16 mouse cellular contexts compared by ENCODE assay signal in the genomic region with DNA sequence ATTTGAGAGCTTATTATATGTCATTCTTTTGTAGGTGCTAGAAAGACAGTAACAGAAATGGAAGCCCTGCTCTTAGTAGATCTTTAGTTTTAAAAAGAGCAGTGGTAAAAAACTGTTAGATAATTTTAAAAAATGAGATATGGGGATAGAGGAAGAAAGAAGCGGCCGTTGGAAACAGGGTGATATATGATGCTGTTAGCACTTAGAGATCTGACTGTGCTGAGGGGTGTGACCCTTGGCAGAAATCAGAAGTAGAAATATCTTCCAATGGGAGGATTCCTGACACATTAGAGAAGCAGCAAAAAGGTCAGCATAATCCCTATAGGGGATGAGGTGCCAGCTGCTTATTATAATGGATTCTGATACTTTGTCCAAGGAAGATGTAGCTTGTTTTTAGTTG.
"Had no signal": no experiment of that assay in that cellular context is flagged by ENCODE, and none has a peak within 500 bp of the region (broad histone marks: within the 10 kb centered on the region; RNA-seq: fewer than 3 reads in every experiment).

No protein-coding gene starts in this region.

- H3K4me3 ChIP-seq: neural tube, embryonic 13.5 days; neural tube, embryonic 15.5 days; stomach, embryonic 15.5 days had no signal

- H3K36me3 ChIP-seq: neural tube, embryonic 13.5 days; neural tube, embryonic 15.5 days; stomach, embryonic 15.5 days had no signal

- H3K9me3 ChIP-seq: neural tube, embryonic 13.5 days; neural tube, embryonic 15.5 days; stomach, embryonic 15.5 days had no signal

- H3K4me1 ChIP-seq: stomach, embryonic 15.5 days had no signal

- H3K4me2 ChIP-seq: neural tube, embryonic 13.5 days; neural tube, embryonic 15.5 days; stomach, embryonic 15.5 days had no signal

- H3K9ac ChIP-seq: neural tube, embryonic 13.5 days; neural tube, embryonic 15.5 days; stomach, embryonic 15.5 days had no signal

- H3K27me3 ChIP-seq: neural tube, embryonic 13.5 days; neural tube, embryonic 15.5 days; stomach, embryonic 15.5 days had no signal

- DNase-seq: retina, postnatal 1 day; right cerebral cortex, adult 18-20 months; right cerebral cortex, postnatal 14 days; right cerebral cortex, postnatal 25 days; right cerebral cortex, postnatal 4 days; spleen, adult 18-20 months; thymus, adult 18-20 months; thymus, adult 2 months; thymus, postnatal 14 days; thymus, postnatal 25 days; thymus, postnatal 36 days; thymus, postnatal 4 days had no signal

- H3K27ac ChIP-seq: neural tube, embryonic 13.5 days; neural tube, embryonic 15.5 days; stomach, embryonic 15.5 days; stomach, postnatal 0 days had no signal
